Mouse (Mus musculus) T-helper 2 cell (primary cell): ENCODE results near the gene Desi1.

ENCODE experiments used
- in situ Hi-C: fragments of 300-600 bp; cut with MboI, MseI; formaldehyde crosslinking; loops from one replicate; pipeline ENCODE4 v1.15.1; 2025; ENCODE audit warnings: high pct_unique_total_duplicates

Gene Desi1

GRCm38 (mm10) chr15:81966062-81966829 is 67.4 kb downstream of the Desi1 start:
- in situ Hi-C loops = no loop called here

DNA sequence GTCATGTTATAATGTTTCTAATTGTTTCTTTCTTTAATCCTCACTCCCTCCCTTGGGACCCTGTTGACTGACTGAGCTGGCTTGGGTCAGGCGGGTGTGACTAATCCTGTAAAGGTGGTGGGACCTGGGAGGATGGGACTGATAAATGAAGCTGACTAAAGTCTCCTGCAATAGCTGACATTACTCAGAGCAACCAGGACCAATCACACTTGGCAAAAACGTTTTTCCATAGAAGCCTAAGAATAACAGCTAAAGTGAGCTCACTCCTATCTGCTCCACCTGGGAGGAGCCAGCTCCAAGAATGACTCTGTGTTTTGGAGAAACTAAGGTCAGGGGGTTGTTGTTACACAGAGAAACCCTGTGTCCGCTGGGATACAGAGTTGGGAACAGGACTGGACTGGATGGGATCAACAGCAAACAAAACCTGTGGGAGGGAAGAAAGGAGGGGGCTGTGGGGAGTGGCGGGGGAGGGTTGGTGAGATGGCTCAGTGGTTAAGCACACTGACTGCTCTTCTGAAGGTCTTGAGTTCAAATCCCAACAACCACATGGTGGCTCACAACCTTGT is 68.6 kb downstream of the Desi1 start:
- in situ Hi-C loops = no loop called here

DNA sequence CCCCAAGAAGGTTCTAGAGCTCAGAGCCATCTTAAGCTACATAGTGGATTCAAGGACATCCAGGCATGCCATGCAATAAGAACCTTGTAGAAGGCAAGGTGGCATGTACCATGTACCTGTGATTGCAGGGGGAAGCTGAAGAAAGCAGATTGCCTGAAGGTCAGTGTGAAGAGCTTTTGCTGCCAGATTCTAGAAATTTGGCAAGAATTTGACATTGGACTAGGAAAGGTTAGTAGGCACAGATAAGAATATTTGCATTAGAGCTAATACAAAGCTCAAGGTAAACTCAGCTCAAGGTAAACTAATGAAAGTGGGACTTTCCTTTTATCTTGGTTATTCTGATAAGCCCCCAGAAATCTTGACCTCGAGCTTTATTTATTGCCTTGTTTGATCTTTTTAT is 69.4 kb downstream of the Desi1 start:
- in situ Hi-C loops = no loop called here

DNA sequence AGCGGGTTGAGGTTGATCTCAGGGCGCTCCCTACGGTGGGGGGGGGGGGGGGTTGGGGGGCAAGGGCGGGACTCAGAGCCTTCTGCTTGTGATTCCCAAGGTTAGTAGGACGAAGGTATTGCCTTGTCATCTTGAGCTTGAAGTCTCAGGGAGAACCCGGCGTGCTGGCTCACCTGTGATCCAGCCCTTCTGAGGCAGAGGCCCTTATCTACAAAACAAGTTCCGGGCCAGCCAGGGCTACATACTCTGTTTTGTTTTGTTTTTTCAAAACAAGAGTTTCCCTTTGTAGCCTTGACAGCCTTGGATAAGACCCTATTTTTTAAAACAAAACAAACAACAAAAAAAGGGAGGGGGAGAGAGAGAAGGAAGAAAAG is 72.6 kb downstream of the Desi1 start:
- in situ Hi-C loops = no loop called here

- in situ Hi-C loops = no loop called here
Measured at GRCm38 (mm10) chr15:81960171-81961077, 73.2 kb downstream of the Desi1 start, which contains the start of gene Pmm1. TSS of gene Pmm1 (minus strand) at chr15:81960930.

- in situ Hi-C loops = no loop called here
Measured at GRCm38 (mm10) chr15:81958906-81959305, 74.8 kb downstream of the Desi1 start.

GRCm38 (mm10) chr15:81957598-81957997 is 76.1 kb downstream of the Desi1 start:
- in situ Hi-C loops = no loop called here

DNA sequence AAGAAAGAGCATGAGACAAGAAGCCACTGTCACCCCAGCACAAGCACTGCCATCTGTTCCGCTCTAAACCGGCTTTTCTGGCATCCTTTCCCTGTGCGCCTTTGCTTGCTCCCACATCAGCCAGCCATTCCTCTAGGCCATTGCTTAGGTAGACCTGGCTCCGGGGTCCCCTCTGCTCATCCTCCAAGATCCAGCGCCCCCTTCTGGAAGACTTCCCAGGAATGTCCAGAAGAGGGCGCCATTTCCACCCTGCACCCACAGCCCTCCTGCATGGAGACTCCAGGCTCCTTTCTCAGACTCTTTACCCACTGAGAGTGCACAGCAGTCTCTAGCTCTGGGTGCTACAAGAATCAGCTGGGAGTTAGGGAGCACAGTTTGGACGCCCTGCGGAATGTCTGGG is 77.2 kb downstream of the Desi1 start:
- in situ Hi-C loops = no loop called here

DNA sequence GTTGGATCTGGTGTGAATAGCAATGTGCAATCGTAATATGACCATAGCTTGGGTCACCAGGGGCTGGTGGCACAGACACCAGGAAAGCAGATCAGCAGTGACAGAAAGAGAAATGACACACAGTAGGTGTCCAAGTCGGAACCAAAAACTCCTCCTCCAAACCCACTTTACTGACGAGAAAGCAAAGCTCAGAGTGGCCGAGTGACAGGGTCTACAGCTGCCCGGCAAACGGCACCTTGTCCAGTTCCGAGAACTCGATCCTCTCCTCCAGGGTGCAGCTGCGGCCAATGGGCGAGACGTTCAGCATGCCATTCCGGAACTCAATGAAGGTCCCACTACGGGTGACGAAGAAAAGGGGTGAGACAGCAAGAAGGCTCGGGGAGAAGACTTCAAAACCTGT is 78.2 kb downstream of the Desi1 start:
- in situ Hi-C loops = no loop called here

- in situ Hi-C loops = loop anchor here (5.0 kb wide), 1 partner anchor 38 kb away; no protein-coding TSS in a partner anchor
Measured at GRCm38 (mm10) chr15:81954716-81955115, 78.9 kb downstream of the Desi1 start.

- in situ Hi-C loops = loop anchor here (5.0 kb wide), 1 partner anchor 38 kb away; no protein-coding TSS in a partner anchor
Measured at GRCm38 (mm10) chr15:81954151-81954583, 79.5 kb downstream of the Desi1 start.

- in situ Hi-C loops = loop anchor here (5.0 kb wide), 1 partner anchor 40 kb away; no protein-coding TSS in a partner anchor
Measured at GRCm38 (mm10) chr15:81952310-81952709, 81.4 kb downstream of the Desi1 start.

- in situ Hi-C loops = loop anchor here (5.0 kb wide), 1 partner anchor 41 kb away; no protein-coding TSS in a partner anchor
Measured at GRCm38 (mm10) chr15:81951159-81951558, 82.5 kb downstream of the Desi1 start.

- in situ Hi-C loops = loop anchor here (5.0 kb wide), 1 partner anchor 42 kb away; no protein-coding TSS in a partner anchor
Measured at GRCm38 (mm10) chr15:81950716-81951115, 82.9 kb downstream of the Desi1 start.

GRCm38 (mm10) chr15:81949476-81950131 is 84.1 kb downstream of the Desi1 start:
- in situ Hi-C loops = loop anchor here (5.0 kb wide), 1 partner anchor 43 kb away; no protein-coding TSS in a partner anchor

- in situ Hi-C loops = no loop called here
Measured at GRCm38 (mm10) chr15:81949076-81949475, 84.6 kb downstream of the Desi1 start.

GRCm38 (mm10) chr15:81943176-81943749 is 90.4 kb downstream of the Desi1 start:
- in situ Hi-C loops = no loop called here
